15 mouse cellular contexts compared by ENCODE assay signal in genomic region chr6:125319919-125320296, GRCm38 (mm10). TPM values are rescaled to one million over a fixed set of nuclear protein-coding genes. Genes with fewer than 3 reads are reported as not detected.
"Had no signal": no experiment of that assay in that cellular context is flagged by ENCODE, and none has a peak within 500 bp of the region (broad histone marks: within the 10 kb centered on the region; RNA-seq: fewer than 3 reads in every experiment).

No protein-coding gene starts in this region.

- H3K27ac ChIP-seq: layer of hippocampus, adult 2 months; midbrain, embryonic 10.5 days; neural tube, embryonic 13.5 days had no signal

- ATAC-seq: inflammation-experienced regulatory T-cells, adult 6 months; midbrain, embryonic 16.5 days had no signal

- H3K9ac ChIP-seq: lung, embryonic 15.5 days; neural tube, embryonic 13.5 days had no signal

- H3K4me1 ChIP-seq: neural tube, embryonic 13.5 days had no signal

- H3K4me3 ChIP-seq: layer of hippocampus, adult 2 months; lung, embryonic 15.5 days; midbrain, embryonic 10.5 days; neural tube, embryonic 13.5 days had no signal

- H3K9me3 ChIP-seq: lung, embryonic 15.5 days; midbrain, embryonic 10.5 days; neural tube, embryonic 13.5 days had no signal

- H3K36me3 ChIP-seq: lung, embryonic 15.5 days; midbrain, embryonic 10.5 days; neural tube, embryonic 13.5 days had no signal

- H3K4me2 ChIP-seq: liver, embryonic 11.5 days; neural tube, embryonic 13.5 days had no signal

- DNase-seq: kidney, postnatal 10 days; kidney, postnatal 4 days; retina, postnatal 1 day; right cerebral cortex, postnatal 4 days; spleen, adult 18-20 months; thymus, postnatal 36 days had no signal

RNA-seq across cellular contexts. Expression of gene Scnn1a, which starts 0.6 kb away (rescaled TPM):
- polyA plus RNA-seq: inflammation-experienced regulatory T-cells, adult 6 months had no signal

RNA-seq across cellular contexts. Expression of gene Tuba3a, which starts 34.1 kb away (rescaled TPM):
- polyA plus RNA-seq: liver, embryonic 11.5 days; liver, embryonic 16.5 days; midbrain, embryonic 10.5 days; midbrain, embryonic 16.5 days; neural tube, embryonic 13.5 days; stomach, embryonic 14.5 days had no signal
